Mouse (Mus musculus) brain, embryonic 14.5 days (tissue): ENCODE data around the gene Alg14. TPM values are rescaled to one million over a fixed set of nuclear protein-coding genes. Genes with fewer than 3 reads are reported as not detected.

Experiments used
- DNase-seq: peaks from one replicate; pipeline ENCODE4 v3.0.0-alpha.2; 2011; ENCODE audit warnings: low read depth
- CTCF ChIP-seq: fragments of 200-500 bp; IDR thresholded peaks from 2 replicates; pipeline ENCODE4 v1.5.1; 2012; ENCODE audit warnings: inconsistent platforms, mild to moderate bottlenecking, moderate library complexity, borderline replicate concordance; ENCODE audit not compliant: insufficient read depth, insufficient read length; ENCODE audit errors: extremely low read depth
- POLR2A ChIP-seq: fragments of 200-500 bp; IDR thresholded peaks from 2 replicates; pipeline ENCODE4 v1.6.1; 2012; ENCODE audit warnings: mild to moderate bottlenecking, inconsistent platforms, borderline replicate concordance; ENCODE audit not compliant: poor library complexity, insufficient read depth, insufficient read length, severe bottlenecking; ENCODE audit errors: extremely low read depth
- polyA plus RNA-seq: library from polyadenylated mRNA; depleted of rRNA; stranded (reverse); fragments of >200 nt; gene quantifications from 2 replicates; pipeline ENCODE4 v1.2.3, GENCODE M21; 2012; rRNA removed

Gene Alg14
- polyA plus RNA-seq, 1 experiment, result 16.0 TPM

DNA sequence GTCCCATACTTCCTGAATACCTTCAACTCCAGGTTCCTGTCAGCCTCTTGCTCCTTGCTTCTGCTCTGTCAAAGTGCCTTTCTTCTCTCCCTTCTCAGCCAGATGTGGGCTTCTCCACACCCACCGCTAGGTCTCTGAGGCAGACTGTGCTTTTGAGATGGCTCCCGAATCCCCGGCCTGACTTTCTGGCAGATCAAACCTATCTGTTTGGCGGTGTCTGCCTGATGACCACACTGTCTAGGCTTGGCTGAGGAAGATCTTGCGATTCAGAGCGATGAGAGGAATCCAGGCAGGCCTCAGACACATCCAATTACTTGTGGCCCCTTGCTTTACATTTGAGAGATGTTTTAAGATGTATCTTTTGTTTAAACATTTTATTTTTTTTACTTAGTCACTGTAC is 110.5 kb downstream of the Alg14 start:
- TF ChIP-seq CTCF (no peak), POLR2A (no peak)

DNA sequence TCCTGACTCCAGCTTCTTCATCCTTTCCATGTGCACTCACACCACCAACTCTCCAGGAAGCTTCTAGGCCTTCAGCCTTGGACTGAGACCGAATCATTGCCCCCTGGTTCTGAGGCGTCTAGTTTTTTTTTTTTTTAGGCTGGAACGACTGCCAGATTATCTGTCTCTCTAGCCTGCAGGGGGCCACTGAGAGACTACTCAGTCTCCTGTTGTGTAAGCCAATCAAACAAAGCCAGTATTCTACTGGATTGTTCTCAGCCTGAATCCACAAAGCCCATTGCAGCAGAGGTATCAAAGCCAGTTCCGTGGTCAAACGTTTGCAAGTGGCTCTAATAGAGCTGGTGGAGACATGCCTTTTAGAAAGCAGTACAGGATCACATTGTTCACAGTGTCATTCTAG is 111.9 kb downstream of the Alg14 start:
- TF ChIP-seq CTCF, result no peak
- no peak for TF ChIP-seq POLR2A
- DNase-seq, result no peak

More for the DNA sequence above, 110.5 kb downstream of the Alg14 start:
- no peak for DNase-seq

DNA sequence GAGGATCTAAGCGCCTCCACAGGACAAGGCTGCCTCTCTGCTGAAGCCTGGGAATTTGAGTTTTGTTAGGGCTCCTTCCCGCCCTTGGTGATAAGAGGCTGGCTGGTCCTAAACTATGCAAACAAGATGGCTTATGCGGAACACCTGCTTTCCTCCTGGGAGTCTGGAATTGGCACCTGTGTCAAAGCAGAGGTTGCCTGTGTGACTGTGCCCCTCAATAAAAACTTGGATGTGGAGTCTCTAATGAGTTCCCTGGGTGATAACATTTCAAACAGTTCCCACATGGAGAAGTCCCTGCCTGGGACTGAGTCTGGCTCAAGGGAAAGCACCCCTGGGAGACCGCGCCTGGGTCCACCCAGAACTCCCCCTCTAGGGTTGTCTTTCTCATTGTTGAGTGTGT is 113.5 kb downstream of the Alg14 start:
- DNase-seq, result no peak
- no peak for TF ChIP-seq POLR2A
- TF ChIP-seq CTCF, result no peak

- DNase-seq, result no peak
- TF ChIP-seq CTCF, result no peak
These were observed 115.8 kb downstream of the Alg14 start for GRCm38 (mm10) chr3:121407417-121407816.

- DNase-seq, result no peak
- TF ChIP-seq CTCF (no peak), POLR2A (no peak)
These were observed 116.8 kb downstream of the Alg14 start for GRCm38 (mm10) chr3:121408386-121408785.

DNA sequence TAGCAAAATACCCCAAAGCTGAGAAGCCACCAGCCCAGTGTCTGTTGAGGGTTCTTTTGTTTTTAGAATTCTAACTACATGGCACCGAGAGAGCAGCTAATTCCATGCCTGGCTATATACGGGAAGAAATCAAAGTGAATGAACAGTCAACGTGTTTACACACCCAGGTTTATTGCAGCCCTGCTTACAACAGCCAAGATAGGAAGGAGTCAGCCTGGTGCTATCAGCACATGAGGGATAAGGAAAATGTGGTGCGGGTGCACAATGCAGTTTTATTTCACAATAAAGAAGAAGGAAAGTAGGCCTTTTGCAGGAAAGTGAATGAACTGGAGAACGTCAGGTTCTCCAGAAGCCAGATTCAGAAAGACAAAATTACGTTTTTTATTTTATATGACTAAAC is 119.9 kb downstream of the Alg14 start:
- no peak for DNase-seq
- no peak for TF ChIP-seq POLR2A
- no peak for TF ChIP-seq CTCF

Other genes with a start within 250 kb of the Alg14 start
- gene Rwdd3, start 120.1 kb upstream of the Alg14 start, polyA plus RNA-seq, result 7.2 and 8.6 TPM in 2 replicates
- gene Tmem56, start 8.7 kb upstream of the Alg14 start, polyA plus RNA-seq, result 2.3 and 2.5 TPM in 2 replicates
- 412 and 494 TPM in 2 replicates for gene Cnn3, start 134.7 kb downstream of the Alg14 start, polyA plus RNA-seq
- gene Slc44a3, start 240.6 kb downstream of the Alg14 start, polyA plus RNA-seq, result 0.19 and 0.29 TPM in 2 replicates